Mouse (Mus musculus) liver, embryonic 13.5 days (tissue): ENCODE data around the gene Bmpr2. TPM values are rescaled to one million over a fixed set of nuclear protein-coding genes. Genes with fewer than 3 reads are reported as not detected.
"Not testable (repeated sequence)": the region's sequence is repeated elsewhere in the genome, so short reads cannot be mapped to it uniquely, and the experiment has no call there.

Experiments used
- ATAC-seq: fragments of 200-750 bp; cut with Nextera tagmentation; 2 replicates; pipeline ENCODE4 v1.8.0; 2017; ENCODE audit warnings: low read depth, mild to moderate bottlenecking, moderate number of reproducible peaks, moderate library complexity
- DNase-seq: peaks from one replicate; pipeline ENCODE4 v3.0.0; 2022
- H3K27ac ChIP-seq: fragments of 300-500 bp; sonication (generic); 2 replicates; pipeline ENCODE4 v1.5.1; 2015; ENCODE audit warnings: moderate library complexity, mild to moderate bottlenecking, inconsistent platforms
- H3K27me3 ChIP-seq: fragments of 300-500 bp; sonication (generic); 2 replicates; pipeline ENCODE4 v1.6.1; 2015; ENCODE audit warnings: mild to moderate bottlenecking, inconsistent platforms
- H3K36me3 ChIP-seq: fragments of 300-500 bp; sonication (generic); 2 replicates; pipeline ENCODE4 v1.6.1; 2015; ENCODE audit warnings: mild to moderate bottlenecking, inconsistent platforms
- H3K4me1 ChIP-seq: fragments of 300-500 bp; sonication (generic); replicated peaks from 2 replicates; pipeline ENCODE4 v1.6.1; 2015; ENCODE audit warnings: inconsistent platforms
- H3K4me2 ChIP-seq: fragments of 300-500 bp; sonication (generic); 2 replicates; pipeline ENCODE4 v1.6.1; 2015; ENCODE audit warnings: inconsistent platforms, mild to moderate bottlenecking, moderate library complexity
- H3K4me3 ChIP-seq: fragments of 300-500 bp; sonication (generic); replicated peaks from 2 replicates; pipeline ENCODE4 v1.5.1; 2015; ENCODE audit warnings: mild to moderate bottlenecking, inconsistent platforms
- H3K9ac ChIP-seq: fragments of 300-500 bp; sonication (generic); 2 replicates; pipeline ENCODE4 v1.6.1; 2015; ENCODE audit warnings: mild to moderate bottlenecking, inconsistent platforms
- H3K9me3 ChIP-seq: fragments of 300-500 bp; sonication (generic); replicated peaks from 2 replicates; pipeline ENCODE4 v1.6.1; 2016; ENCODE audit warnings: inconsistent platforms
- WGBS: fragments of 180-500 bp; shearing (Covaris S2); methylation state at CpG from one replicate; pipeline ENCODE4 v1.1.7; 2015; ENCODE audit not compliant: insufficient replicate concordance; 5-methylcytosine and 5-hydroxymethylcytosine counted together
- polyA plus RNA-seq: library from polyadenylated mRNA; unstranded; fragments of >200 nt; fragmentation: Nextera tagmentation; extraction: Ambion mirVana; gene quantifications from 2 replicates; pipeline ENCODE4 v1.2.1, GENCODE M21; 2015

The Bmpr2 gene
- 0.89 and 0.95 TPM in 2 replicates for polyA plus RNA-seq

DNA sequence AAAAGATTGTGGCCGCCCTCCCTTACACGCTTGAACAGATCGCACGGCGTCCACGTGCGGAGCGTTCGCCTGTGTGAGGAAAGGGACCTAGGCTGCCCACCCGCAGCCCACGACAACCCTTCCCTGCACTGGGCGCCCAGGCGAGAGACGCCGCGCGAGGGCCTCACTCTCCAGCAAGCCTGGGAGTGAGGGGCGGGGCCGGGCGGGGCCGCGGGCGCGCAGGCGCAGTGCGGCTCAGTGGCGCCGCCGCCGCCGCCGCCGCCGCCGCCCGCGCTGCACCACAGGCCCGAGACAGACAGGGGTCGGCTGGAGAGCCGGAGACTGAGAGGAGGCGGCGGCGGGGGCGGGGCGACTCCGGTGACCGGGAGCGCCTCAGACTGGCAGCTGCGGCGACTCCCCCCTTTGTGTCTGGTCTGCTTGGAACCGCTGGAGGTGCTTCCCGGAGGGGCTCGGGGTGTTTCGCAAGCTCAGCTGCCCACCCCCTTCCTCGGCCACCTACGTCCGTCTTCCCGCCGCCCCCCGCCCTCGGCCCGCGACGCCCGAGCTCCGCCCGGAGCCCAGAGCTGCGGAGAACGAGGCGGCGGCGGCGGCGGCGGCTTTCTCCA is at the start of gene Bmpr2:
Gene Bmpr2 (plus strand): TSS at position 237 of the 605 bp plus-strand sequence.
- peaks cover 4% of the 10 kb centered on the region; the same call in 1 of the 2 replicates for H3K27me3 ChIP-seq
- peak within 1 kb of the TSS; percentile 78 for H3K4me3 ChIP-seq
- peak; percentile 74 for DNase-seq
- H3K36me3 ChIP-seq = no peaks in the 10 kb centered on the region
- peak; percentile 90 for ATAC-seq
- H3K9me3 ChIP-seq = no peaks in the 10 kb centered on the region
- under 1% methylated on average over 73 of the region's 75 CpGs for WGBS
- peak within 1 kb of the TSS; percentile 80 for H3K27ac ChIP-seq
- H3K9ac ChIP-seq = peak within 1 kb of the TSS; percentile 86
- peaks cover 29% of the 10 kb centered on the region for H3K4me1 ChIP-seq
- peak within 1 kb of the TSS; percentile 97 for H3K4me2 ChIP-seq

DNA sequence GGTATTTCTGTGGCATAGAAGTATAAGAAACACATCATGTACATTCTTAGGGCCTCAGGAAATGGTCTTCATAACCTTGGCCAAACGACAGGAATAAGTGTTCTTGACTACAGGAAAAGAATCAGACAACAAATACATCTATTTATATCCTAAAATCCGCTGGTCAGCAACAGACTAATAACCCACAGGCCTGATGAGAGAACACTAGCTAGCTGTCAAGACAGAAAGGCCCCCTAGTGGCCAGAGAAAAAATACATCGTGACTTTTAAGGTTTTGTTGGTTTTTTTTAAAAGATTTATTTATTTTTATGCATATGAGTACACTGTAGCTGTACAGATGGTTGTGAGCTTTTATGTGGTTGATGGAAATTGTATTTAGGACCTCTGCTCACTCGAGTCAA is 43.3 kb upstream of the Bmpr2 start:
- Histone ChIP-seq H3K27me3 (no peaks in the 10 kb centered on the region), H3K36me3 (peaks cover 43% of the 10 kb centered on the region), H3K27ac (no peak overlapping the region), H3K9me3 (no peaks in the 10 kb centered on the region), H3K4me3 (no peak overlapping the region), H3K4me2 (no peak overlapping the region), H3K4me1 (no peaks in the 10 kb centered on the region), H3K9ac (no peak overlapping the region)
- ATAC-seq (no peak), DNase-seq (no peak)
- 28% methylated on average over 4 of the region's 4 CpGs for WGBS

DNA sequence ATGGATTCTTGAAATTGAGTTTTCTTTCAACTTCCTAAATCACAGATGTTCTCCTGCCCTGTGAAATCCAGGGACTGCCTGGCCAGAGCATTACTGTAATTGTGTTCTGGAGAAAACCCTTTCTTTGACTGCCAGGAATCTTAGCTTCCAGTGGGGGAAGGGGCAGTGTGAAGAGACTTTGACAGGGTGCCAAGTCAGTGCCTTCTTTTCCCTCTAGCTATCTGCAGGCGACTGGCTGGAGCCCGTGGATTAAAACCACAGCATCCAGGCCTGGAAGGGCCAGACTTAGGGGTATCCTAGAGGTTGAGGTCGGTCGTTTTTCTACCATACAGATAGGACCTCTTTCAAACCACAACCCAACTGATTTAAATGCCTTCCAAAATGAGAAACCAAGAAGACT is 37.5 kb upstream of the Bmpr2 start:
- H3K4me3 ChIP-seq = no peak overlapping the region
- DNase-seq (no peak), ATAC-seq (no peak)

DNA sequence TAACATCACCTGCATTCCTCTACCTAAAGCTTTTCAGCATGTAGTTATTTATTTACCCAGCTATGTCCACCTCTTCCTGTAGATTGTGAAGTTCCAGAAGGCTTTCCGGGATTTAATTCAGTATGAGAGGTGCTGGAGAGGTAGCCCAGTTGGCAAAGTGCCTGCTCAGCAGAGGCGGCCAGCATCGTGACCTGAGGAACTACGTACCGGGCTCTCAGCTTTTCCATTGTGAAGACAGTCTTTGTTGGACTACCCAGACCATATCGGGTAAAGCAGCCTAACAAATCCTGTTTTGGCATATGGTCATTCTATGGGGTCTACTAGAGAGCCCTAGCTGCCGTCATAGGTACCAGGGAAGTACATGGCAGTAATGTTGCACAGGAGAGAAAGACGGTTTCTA is 33.1 kb upstream of the Bmpr2 start:
- Histone ChIP-seq H3K27ac (no peak overlapping the region), H3K4me2 (no peak overlapping the region), H3K9ac (no peak overlapping the region), H3K27me3 (no peaks in the 10 kb centered on the region), H3K9me3 (no peaks in the 10 kb centered on the region), H3K4me1 (no peaks in the 10 kb centered on the region), H3K4me3 (no peak overlapping the region), H3K36me3 (no peaks in the 10 kb centered on the region)
- no peak for DNase-seq
- ATAC-seq = no peak
- 84% methylated on average over 8 of the region's 8 CpGs for WGBS

More for the DNA sequence above, 37.5 kb upstream of the Bmpr2 start:
- Histone ChIP-seq H3K9me3 (no peaks in the 10 kb centered on the region), H3K27ac (no peak overlapping the region), H3K9ac (no peak overlapping the region), H3K36me3 (peaks cover 7% of the 10 kb centered on the region), H3K4me1 (no peaks in the 10 kb centered on the region), H3K27me3 (no peaks in the 10 kb centered on the region), H3K4me2 (no peak overlapping the region)
- 35% methylated on average over 4 of the region's 4 CpGs for WGBS

DNA sequence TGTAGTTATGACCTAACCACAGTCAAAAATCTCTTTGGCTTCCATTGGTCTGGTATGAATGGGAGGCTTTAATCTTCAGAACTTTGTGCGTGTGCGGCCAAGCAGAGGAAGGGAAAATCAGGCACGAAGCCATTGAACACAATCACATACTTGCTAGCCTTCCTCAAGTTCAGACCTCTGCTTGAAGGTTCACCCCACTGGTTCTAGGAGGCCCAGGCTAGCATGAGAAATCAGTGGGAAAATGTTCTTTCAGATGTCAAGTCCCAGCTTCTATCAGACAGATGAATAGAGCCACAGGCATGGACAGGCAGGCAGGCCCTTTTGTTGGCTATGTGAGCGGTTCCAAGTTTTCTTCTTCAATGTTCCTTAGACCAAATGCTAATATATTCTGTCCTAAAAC is 32.5 kb upstream of the Bmpr2 start:
- H3K9ac ChIP-seq = no peak overlapping the region
- no peak overlapping the region for H3K27ac ChIP-seq
- H3K27me3 ChIP-seq = no peaks in the 10 kb centered on the region
- DNase-seq (no peak), ATAC-seq (no peak)
- no peak overlapping the region for H3K4me3 ChIP-seq
- H3K4me1 ChIP-seq = no peaks in the 10 kb centered on the region
- H3K9me3 ChIP-seq = no peaks in the 10 kb centered on the region
- 91% methylated on average over 4 of the region's 4 CpGs for WGBS
- H3K36me3 ChIP-seq = no peaks in the 10 kb centered on the region
- H3K4me2 ChIP-seq = no peak overlapping the region

DNA sequence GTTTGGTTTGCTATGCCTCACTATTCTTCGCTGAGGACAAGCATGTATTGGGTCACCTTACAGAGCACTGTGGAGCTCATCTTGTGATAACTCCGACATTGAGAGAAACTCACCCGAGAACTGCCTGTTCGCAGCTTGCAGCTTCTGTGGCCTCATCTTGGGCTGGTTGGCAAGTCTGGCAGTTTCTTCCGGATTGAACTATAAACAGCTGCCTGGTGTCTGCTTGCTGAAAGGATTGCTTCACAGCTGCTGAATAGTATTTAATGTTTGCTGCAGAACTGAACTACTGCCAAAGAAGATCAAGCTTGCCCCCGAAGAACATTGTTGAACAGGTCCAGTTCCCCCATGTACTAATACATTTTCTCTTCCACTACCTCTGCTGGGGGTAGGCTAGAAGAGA is 29.1 kb upstream of the Bmpr2 start:
- no peak for ATAC-seq
- Histone ChIP-seq H3K4me2 (no peak overlapping the region), H3K9ac (no peak overlapping the region), H3K4me3 (no peak overlapping the region), H3K9me3 (no peaks in the 10 kb centered on the region), H3K36me3 (no peaks in the 10 kb centered on the region), H3K4me1 (peaks cover 9% of the 10 kb centered on the region), H3K27me3 (no peaks in the 10 kb centered on the region), H3K27ac (no peak overlapping the region)
- no peak for DNase-seq
- 58% methylated on average over 6 of the region's 6 CpGs for WGBS

DNA sequence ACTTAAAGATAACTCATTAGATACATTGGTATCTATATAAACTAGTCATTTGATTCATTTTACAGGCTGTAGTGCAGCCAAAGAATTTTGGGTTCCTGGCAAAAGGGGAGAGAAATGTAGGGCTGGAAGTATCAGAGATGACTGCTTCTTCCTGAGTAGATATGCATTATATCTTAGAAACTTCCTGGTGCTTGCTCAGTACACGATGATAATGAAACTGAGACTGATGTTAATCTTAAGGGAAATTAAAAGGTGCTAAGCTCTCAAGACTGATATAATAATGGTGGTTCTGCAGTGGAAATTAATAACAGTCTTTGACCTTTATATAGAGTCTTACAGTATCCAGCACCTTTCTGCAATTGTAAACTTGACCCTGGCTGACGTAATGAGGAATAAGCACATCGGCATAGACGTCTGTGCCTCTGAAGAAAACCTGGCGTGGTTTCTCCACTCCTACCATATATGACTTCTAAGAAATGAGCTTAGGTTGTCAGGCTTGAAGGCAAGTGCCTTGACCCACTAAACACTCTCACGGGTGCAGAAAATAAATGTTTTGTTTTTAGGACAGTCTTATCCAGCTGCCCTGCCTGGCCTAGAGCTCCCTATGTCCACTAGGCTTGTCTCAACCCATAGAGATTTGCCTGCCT is 24.3 kb upstream of the Bmpr2 start:
- Histone ChIP-seq H3K9ac (no peak overlapping the region), H3K4me2 (no peak overlapping the region), H3K4me3 (no peak overlapping the region), H3K27ac (no peak overlapping the region), H3K9me3 (no peaks in the 10 kb centered on the region), H3K4me1 (peaks cover 24% of the 10 kb centered on the region), H3K36me3 (no peaks in the 10 kb centered on the region), H3K27me3 (no peaks in the 10 kb centered on the region)
- WGBS = 45% methylated on average over 6 of the region's 6 CpGs
- DNase-seq (no peak), ATAC-seq (no peak)

DNA sequence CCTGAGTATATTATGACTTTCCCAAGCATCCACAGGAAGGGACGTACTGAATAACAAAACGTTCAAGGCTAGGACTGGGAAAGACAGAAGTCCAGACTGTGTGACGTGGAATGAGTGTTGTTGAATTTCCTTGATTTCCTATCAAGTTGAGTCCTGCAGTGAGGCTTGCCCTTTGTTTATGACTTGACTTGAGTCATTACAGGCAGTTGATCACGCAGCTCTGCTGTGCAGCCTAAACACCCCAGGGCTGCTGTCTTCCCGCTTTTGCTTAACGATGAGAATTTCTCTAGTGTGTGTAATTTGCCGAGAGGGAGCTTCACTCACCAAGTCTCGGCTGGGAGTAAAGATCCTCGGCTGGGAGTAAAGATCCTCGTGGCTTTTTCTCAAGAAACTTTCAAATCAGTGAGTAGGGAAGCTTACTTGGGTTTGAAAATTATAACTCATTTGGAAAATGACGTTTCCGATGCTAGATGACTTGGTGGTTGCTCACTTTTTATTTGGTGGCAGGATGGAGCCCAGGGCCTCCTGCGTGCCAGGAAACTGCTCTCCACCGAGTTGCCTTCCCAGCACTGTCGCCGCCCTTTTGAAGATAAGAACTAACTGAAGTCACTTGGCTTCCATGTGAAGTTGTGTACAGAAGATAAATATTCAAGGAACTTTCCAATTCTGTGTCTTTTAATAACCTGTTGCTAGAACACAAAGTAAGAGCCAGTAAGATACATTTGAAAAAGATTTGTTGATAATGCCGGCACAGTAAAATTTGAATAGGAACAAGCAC is 23.4 kb upstream of the Bmpr2 start:
- Histone ChIP-seq H3K4me1 (peaks cover 24% of the 10 kb centered on the region), H3K9ac (peak overlapping the region; percentile 33; the same call in 1 of the 2 replicates), H3K36me3 (no peaks in the 10 kb centered on the region), H3K27ac (peak overlapping the region; percentile 47), H3K9me3 (no peaks in the 10 kb centered on the region), H3K4me3 (no peak overlapping the region), H3K4me2 (peak overlapping the region; percentile 33), H3K27me3 (no peaks in the 10 kb centered on the region)
- peak; percentile 79 for ATAC-seq
- 40% methylated on average over 17 of the region's 17 CpGs for WGBS
- peak; percentile 19 for DNase-seq

DNA sequence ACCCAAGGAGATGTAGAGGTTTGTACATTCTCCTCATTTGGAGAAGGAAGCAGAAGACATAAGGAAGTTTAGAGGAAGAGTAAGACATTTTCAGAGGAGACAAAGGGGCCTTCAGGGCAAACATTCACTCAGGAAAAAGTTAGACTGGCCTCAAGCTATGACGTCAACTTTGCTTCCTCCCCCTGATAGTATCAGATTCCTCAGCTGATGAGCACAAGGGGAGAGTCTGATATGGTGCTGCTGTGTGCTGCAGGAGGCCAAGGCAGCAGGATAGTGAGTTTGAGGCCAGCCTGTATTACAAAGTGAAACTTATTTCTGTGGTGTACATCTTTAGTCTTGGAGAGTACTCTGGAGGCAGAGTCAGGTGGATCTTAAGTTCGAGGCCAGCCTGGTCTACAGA is 14.2 kb upstream of the Bmpr2 start:
- H3K27ac ChIP-seq = no peak overlapping the region
- H3K9ac ChIP-seq = no peak overlapping the region
- WGBS = 35% methylated on average over 2 of the region's 2 CpGs
- H3K4me1 ChIP-seq = 0 out of 2 replicates have a peak, but pooled peaks cover 5% of the 10 kb centered on the region
- H3K4me3 ChIP-seq = no peak overlapping the region
- ATAC-seq (no peak), DNase-seq (no peak)
- H3K36me3 ChIP-seq = no peaks in the 10 kb centered on the region
- no peaks in the 10 kb centered on the region for H3K9me3 ChIP-seq
- H3K4me2 ChIP-seq = no peak overlapping the region
- H3K27me3 ChIP-seq = no peaks in the 10 kb centered on the region

- ATAC-seq, H3K4me1 ChIP-seq, H3K27me3 ChIP-seq, H3K4me3 ChIP-seq, H3K36me3 ChIP-seq, H3K27ac ChIP-seq, DNase-seq, H3K9me3 ChIP-seq, H3K4me2 ChIP-seq, H3K9ac ChIP-seq: not testable (repeated sequence)
- WGBS = 64% methylated on average over 5 of the region's 5 CpGs
Measured at GRCm38 (mm10) chr1:59749724-59750123, 13.5 kb upstream of the Bmpr2 start.

GRCm38 (mm10) chr1:59755298-59755697 is 7.9 kb upstream of the Bmpr2 start:
- no peak for ATAC-seq
- no peaks in the 10 kb centered on the region for H3K9me3 ChIP-seq

More at GRCm38 (mm10) chr1:59755298-59755697, 7.9 kb upstream of the Bmpr2 start:
- Histone ChIP-seq H3K36me3 (no peaks in the 10 kb centered on the region), H3K9ac (no peak overlapping the region), H3K27ac (no peak overlapping the region), H3K4me3 (no peak overlapping the region), H3K27me3 (no peaks in the 10 kb centered on the region), H3K4me1 (no peaks in the 10 kb centered on the region), H3K4me2 (no peak overlapping the region)
- WGBS = 41% methylated on average over 1 of the region's 1 CpGs
- no peak for DNase-seq
